Mouse (Mus musculus) kidney, postnatal 0 days (tissue): ENCODE results near the gene Mgst2. TPM values are rescaled to one million over a fixed set of nuclear protein-coding genes. Genes with fewer than 3 reads are reported as not detected.

Experiments used
- ATAC-seq: fragments of 200-750 bp; cut with Nextera tagmentation; replicated peaks from 2 replicates; pipeline ENCODE4 v1.8.0; 2017; ENCODE audit warnings: low read depth, moderate number of reproducible peaks, moderate TSS enrichment, moderate library complexity; ENCODE audit not compliant: low FRiP score
- DNase-seq: peaks from one replicate; pipeline ENCODE4 v3.0.0-alpha.2; 2016; ENCODE audit warnings: low spot score
- H3K27ac ChIP-seq: fragments of 300-500 bp; sonication (generic); 2 replicates; pipeline ENCODE4 v1.5.1; 2014; ENCODE audit warnings: mild to moderate bottlenecking
- H3K27me3 ChIP-seq: fragments of 300-500 bp; sonication (generic); 2 replicates; pipeline ENCODE4 v1.6.1; 2014; ENCODE audit warnings: low read length, mixed read lengths; ENCODE audit not compliant: insufficient read depth
- H3K36me3 ChIP-seq: fragments of 300-500 bp; sonication (generic); 2 replicates; pipeline ENCODE4 v1.6.1; 2014; ENCODE audit warnings: low read length, mixed read lengths; ENCODE audit not compliant: insufficient read depth
- H3K4me1 ChIP-seq: fragments of 300-500 bp; sonication (generic); replicated peaks from 2 replicates; pipeline ENCODE4 v1.6.1; 2014; ENCODE audit warnings: antibody characterized with exemption, low read length, mixed read lengths; ENCODE audit not compliant: insufficient read depth
- H3K4me2 ChIP-seq: fragments of 300-500 bp; sonication (generic); 2 replicates; pipeline ENCODE4 v1.6.1; 2014; ENCODE audit warnings: mild to moderate bottlenecking, low read length, moderate library complexity, mixed read lengths
- H3K4me3 ChIP-seq: fragments of 300-500 bp; sonication (generic); replicated peaks from 2 replicates; pipeline ENCODE4 v1.5.1; 2014; ENCODE audit warnings: low read depth, low read length
- H3K9ac ChIP-seq: fragments of 300-500 bp; sonication (generic); 2 replicates; pipeline ENCODE4 v1.6.1; 2014; ENCODE audit warnings: low read depth, low read length
- H3K9me3 ChIP-seq: fragments of 300-500 bp; sonication (generic); replicated peaks from 2 replicates; pipeline ENCODE4 v1.6.1; 2016; ENCODE audit warnings: low read length, inconsistent platforms, mixed read lengths
- CTCF ChIP-seq: IDR thresholded peaks from 2 replicates; pipeline ENCODE4 v1.5.1; 2016; ENCODE audit warnings: antibody characterized with exemption, low read depth, mild to moderate bottlenecking, moderate library complexity
- WGBS: fragments of 180-500 bp; shearing (Covaris S2); extraction: QIAGEN DNeasy Blood & Tissue Kit; methylation state at CpG from one replicate; pipeline ENCODE4 v1.1.7; 2014; 5-methylcytosine and 5-hydroxymethylcytosine counted together
- polyA plus RNA-seq: library from polyadenylated mRNA; unstranded; fragments of >200 nt; fragmentation: Nextera tagmentation; extraction: Ambion mirVana; gene quantifications from 2 replicates; pipeline ENCODE4 v1.2.1, GENCODE M21; 2015

Mgst2 gene
- 1.6 and 1.8 TPM in 2 replicates for polyA plus RNA-seq

DNA sequence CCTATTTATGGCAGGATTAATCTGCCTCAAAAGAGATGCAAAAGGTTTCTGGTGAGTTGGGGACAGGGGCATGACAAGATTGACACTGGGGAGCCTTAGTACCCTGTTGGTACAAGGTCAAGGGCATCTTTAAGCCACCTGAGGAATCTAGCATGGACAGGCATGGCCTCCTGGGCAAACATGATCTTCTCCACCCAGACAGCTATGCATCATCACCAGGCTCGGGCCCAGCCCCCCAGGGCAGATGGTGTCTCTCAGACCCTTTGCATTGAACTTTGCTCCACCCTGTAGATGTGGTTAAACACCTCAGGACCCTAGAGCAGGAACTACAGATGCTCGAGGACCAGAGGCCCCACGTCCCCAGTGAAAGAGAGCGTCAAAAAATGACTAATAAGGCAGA, at the start of gene Mgst2:
TSS of gene Mgst2 (plus strand) at position 301 of the 400 bp plus-strand sequence.
- DNase-seq, result no peak
- Histone ChIP-seq H3K4me3 (no peak within 1 kb of the TSS), H3K27ac (no peak within 1 kb of the TSS)

GRCm38 (mm10) chr3:51611972-51612371, 48.2 kb upstream of the Mgst2 start:
- ATAC-seq (no peak), DNase-seq (peak; percentile 73)
- Histone ChIP-seq H3K4me2 (peak overlapping the region; percentile 11; the same call in 1 of the 2 replicates), H3K9me3 (no peaks in the 10 kb centered on the region), H3K4me3 (no peak overlapping the region), H3K36me3 (no peaks in the 10 kb centered on the region), H3K9ac (no peak overlapping the region), H3K4me1 (no peaks in the 10 kb centered on the region), H3K27ac (no peak overlapping the region), H3K27me3 (no peaks in the 10 kb centered on the region)
- TF ChIP-seq CTCF, result peak; percentile 70
- WGBS, result 6% methylated on average over 6 of the region's 6 CpGs

More for the DNA sequence above, at the start of gene Mgst2:
- no peak for TF ChIP-seq CTCF
- Histone ChIP-seq H3K4me2 (no peak within 1 kb of the TSS), H3K9ac (no peak within 1 kb of the TSS), H3K4me1 (0 out of 2 replicates have a peak, but pooled peaks cover 3% of the 10 kb centered on the region), H3K36me3 (no peaks in the 10 kb centered on the region), H3K9me3 (no peaks in the 10 kb centered on the region), H3K27me3 (no peaks in the 10 kb centered on the region)
- WGBS, result 60% methylated on average over 4 of the region's 4 CpGs
- ATAC-seq, result no peak

- no peak for TF ChIP-seq CTCF
- WGBS, result 85% methylated on average over 10 of the region's 10 CpGs
- no peaks in the 10 kb centered on the region for H3K9me3 ChIP-seq
- H3K4me2 ChIP-seq, result 0 out of 2 replicates have a peak overlapping the region, but pooled peaks have one; percentile 11
- no peaks in the 10 kb centered on the region for H3K36me3 ChIP-seq
- H3K9ac ChIP-seq, result no peak overlapping the region
- no peaks in the 10 kb centered on the region for H3K27me3 ChIP-seq
- no peaks in the 10 kb centered on the region for H3K4me1 ChIP-seq
- H3K4me3 ChIP-seq, result no peak overlapping the region
- ATAC-seq, result no peak
- H3K27ac ChIP-seq, result no peak overlapping the region
- DNase-seq, result no peak
Observed at GRCm38 (mm10) chr3:51612398-51613356, 47.5 kb upstream of the Mgst2 start.

DNA sequence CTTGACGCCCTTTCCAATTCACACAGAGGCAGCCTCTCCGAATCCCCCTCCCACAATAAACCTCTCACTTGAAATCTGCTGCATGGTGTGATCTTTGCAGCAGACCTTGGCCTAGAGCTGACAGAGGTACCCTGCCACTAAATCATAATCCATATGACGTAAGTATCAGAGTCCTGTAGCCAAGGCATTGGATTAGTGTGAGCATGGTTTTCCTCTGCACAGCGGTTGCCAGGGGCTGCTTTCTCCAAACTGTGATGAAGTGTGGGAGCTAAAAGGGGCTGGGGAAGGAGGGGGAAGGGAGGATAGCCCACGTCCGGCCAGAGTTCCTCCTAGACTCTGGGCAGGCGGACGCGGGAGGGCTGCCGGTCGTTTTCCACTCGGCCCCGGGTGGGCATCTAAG, 45.9 kb upstream of the Mgst2 start:
- 75% methylated on average over 13 of the region's 13 CpGs for WGBS
- Histone ChIP-seq H3K9ac (no peak overlapping the region), H3K4me1 (no peaks in the 10 kb centered on the region), H3K4me3 (no peak overlapping the region), H3K27me3 (no peaks in the 10 kb centered on the region), H3K4me2 (no peak overlapping the region), H3K36me3 (no peaks in the 10 kb centered on the region), H3K27ac (no peak overlapping the region), H3K9me3 (no peaks in the 10 kb centered on the region)
- ATAC-seq (no peak), DNase-seq (no peak)
- TF ChIP-seq CTCF, result no peak

DNA sequence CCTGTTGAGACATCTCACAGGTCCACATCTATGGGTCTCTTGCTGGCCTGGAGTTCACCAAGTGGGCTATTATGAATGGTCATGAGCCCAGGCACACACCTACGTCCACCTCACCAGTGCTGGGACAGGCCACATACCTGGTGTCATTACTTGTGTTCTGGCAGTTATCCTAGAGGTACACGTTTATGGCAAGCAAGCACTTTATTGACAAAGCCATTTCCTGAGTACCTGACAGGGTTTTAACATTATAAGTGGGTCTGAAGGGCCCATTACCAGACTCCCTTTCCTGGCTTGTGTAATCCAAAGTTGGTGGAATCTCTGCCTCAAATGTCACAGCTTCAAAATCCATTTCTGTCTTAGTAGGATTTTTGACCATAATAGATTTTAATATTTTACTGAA, 36.2 kb upstream of the Mgst2 start:
- Histone ChIP-seq H3K9me3 (no peaks in the 10 kb centered on the region), H3K36me3 (no peaks in the 10 kb centered on the region), H3K4me1 (no peaks in the 10 kb centered on the region), H3K9ac (no peak overlapping the region), H3K4me3 (no peak overlapping the region), H3K27ac (no peak overlapping the region), H3K4me2 (no peak overlapping the region), H3K27me3 (no peaks in the 10 kb centered on the region)
- DNase-seq, result no peak
- no peak for TF ChIP-seq CTCF
- ATAC-seq, result no peak
- WGBS, result 76% methylated on average over 2 of the region's 2 CpGs

GRCm38 (mm10) chr3:51627741-51628140, 32.4 kb upstream of the Mgst2 start:
- H3K27me3 ChIP-seq, result no peaks in the 10 kb centered on the region
- H3K36me3 ChIP-seq, result no peaks in the 10 kb centered on the region
- TF ChIP-seq CTCF, result no peak
- H3K9me3 ChIP-seq, result no peaks in the 10 kb centered on the region
- DNase-seq (no peak), ATAC-seq (no peak)
- no peaks in the 10 kb centered on the region for H3K4me1 ChIP-seq
- H3K27ac ChIP-seq, result no peak overlapping the region
- H3K4me3 ChIP-seq, result no peak overlapping the region
- WGBS, result 64% methylated on average over 3 of the region's 3 CpGs
- H3K4me2 ChIP-seq, result no peak overlapping the region
- no peak overlapping the region for H3K9ac ChIP-seq
